Mouse (Mus musculus) macrophage (primary cell): ENCODE results near the gene Atxn1. TPM values are rescaled to one million over a fixed set of nuclear protein-coding genes. Genes with fewer than 3 reads are reported as not detected.
A peak's percentile ranks its signal among the peaks of the same experiment; 100 is the strongest.

ENCODE experiments used
- H3K27ac ChIP-seq: fragments of 350-480 bp; formaldehyde crosslinking; 2 replicates; pipeline ENCODE4 v1.9.0; 2021
- H3K36me3 ChIP-seq: fragments of 350-480 bp; formaldehyde crosslinking; 2 replicates; pipeline ENCODE4 v1.9.0; 2021; ENCODE audit errors: inconsistent target
- H3K4me3 ChIP-seq: fragments of 350-480 bp; formaldehyde crosslinking; 2 replicates; pipeline ENCODE4 v1.9.0; 2021; ENCODE audit errors: inconsistent target
- H3K79me2 ChIP-seq: fragments of 350-480 bp; formaldehyde crosslinking; 2 replicates; pipeline ENCODE4 v1.9.0; 2021; ENCODE audit errors: inconsistent target
- WGBS: methylation state at CpG from one replicate; pipeline ENCODE4 v1.1.7; 2026; ENCODE audit warnings: inconsistent platforms; ENCODE audit not compliant: missing documents; 5-methylcytosine and 5-hydroxymethylcytosine counted together
- polyA plus RNA-seq: library from polyadenylated mRNA; stranded (reverse); fragments of 250-400 nt; gene quantifications from 3 replicates; pipeline ENCODE4 v1.2.4, GENCODE M21; 2018; ENCODE audit warnings: inconsistent platforms

Atxn1 gene
- polyA plus RNA-seq, 1 experiment from 2014 or later, result 10.8 TPM

DNA sequence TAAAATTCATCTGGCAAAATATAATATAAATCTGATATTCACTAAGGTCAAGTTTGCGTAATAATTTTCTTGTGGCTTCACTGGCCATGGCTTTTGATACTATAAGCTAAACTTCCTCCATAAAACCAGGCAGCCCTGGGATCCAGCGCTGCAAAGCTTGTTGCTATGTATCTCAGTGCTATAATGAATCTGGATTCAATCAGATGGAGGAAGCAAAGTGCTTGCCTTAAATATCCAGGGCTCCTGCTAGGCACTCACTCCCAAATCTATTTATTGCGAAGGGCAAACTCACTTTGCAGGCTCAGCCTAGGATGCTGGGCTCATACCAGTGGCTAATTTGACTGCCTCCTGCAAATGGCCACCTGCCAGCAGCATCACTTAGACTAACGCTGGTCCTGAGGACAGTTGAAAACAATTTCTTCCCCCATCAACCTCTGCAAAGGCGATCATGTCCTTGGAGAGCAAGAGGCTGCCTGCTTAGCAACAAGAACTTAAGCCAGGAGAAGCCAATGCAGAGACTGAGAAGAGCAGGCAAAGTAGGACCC lies 122.2 kb downstream of the Atxn1 start:
- 89% methylated on average over 5 of the region's 5 CpGs for WGBS
- H3K79me2 ChIP-seq, result no peaks in the 10 kb centered on the region; the same call in 1 of the 2 replicates
- H3K27ac ChIP-seq, result no peak overlapping the region
- no peak overlapping the region for H3K4me3 ChIP-seq
- no peaks in the 10 kb centered on the region for H3K36me3 ChIP-seq

DNA sequence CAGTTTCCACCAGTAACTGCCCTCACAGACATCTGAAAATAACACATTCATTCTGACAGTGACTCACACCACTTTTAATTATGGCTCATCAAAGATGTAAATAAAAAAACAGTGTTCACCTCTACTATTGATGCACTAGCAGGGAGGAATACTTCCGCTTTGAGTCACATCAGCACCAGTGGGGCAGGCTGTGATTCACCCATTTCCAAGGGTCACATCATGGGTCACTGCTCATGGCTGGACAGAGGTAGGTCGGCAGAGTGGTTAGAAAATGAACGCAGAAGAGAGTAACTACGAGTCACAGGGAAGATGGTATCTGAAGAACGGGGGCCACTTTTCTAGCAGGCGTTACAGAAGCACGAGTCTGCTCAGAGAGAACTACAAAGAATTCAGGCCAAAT lies 124.9 kb downstream of the Atxn1 start:
- H3K4me3 ChIP-seq, result no peak overlapping the region
- WGBS, result 16% methylated on average over 7 of the region's 7 CpGs
- H3K79me2 ChIP-seq, result no peaks in the 10 kb centered on the region
- peaks cover 13% of the 10 kb centered on the region; the same call in 1 of the 2 replicates for H3K36me3 ChIP-seq
- H3K27ac ChIP-seq, result peak overlapping the region; percentile 52

DNA sequence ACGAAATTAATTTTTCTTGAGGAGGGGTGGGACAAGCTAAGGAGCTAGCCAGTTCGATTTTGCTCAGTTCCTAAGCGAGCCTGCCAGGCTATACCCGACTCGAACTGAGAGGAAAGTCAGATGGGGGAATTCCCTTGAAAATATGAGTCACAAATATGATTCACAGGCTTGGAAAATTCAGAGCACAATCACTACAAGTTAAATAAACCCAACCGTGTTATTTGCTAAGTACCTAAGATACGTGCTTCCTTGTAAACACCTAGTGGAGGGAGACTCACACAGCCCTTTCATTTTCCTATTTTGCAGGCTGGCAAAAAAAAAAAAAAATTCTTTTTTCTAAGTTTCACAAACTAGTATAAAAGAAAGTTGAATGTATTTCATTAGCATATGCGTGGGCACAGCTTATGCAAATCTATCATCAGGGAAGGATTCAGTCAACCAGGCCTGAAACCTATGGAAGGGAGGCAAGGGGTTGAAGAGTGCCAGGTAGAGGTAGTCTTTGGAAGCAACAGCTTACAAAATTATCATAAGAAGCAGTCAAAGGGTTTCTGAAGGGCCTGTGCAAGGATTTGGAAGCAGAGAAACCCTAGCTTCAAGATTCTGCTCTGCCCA lies 127.1 kb downstream of the Atxn1 start:
- Histone ChIP-seq H3K27ac (no peak overlapping the region), H3K4me3 (no peak overlapping the region), H3K79me2 (no peaks in the 10 kb centered on the region), H3K36me3 (peaks cover 16% of the 10 kb centered on the region; the same call in 1 of the 2 replicates)
- 81% methylated on average over 8 of the region's 8 CpGs for WGBS

DNA sequence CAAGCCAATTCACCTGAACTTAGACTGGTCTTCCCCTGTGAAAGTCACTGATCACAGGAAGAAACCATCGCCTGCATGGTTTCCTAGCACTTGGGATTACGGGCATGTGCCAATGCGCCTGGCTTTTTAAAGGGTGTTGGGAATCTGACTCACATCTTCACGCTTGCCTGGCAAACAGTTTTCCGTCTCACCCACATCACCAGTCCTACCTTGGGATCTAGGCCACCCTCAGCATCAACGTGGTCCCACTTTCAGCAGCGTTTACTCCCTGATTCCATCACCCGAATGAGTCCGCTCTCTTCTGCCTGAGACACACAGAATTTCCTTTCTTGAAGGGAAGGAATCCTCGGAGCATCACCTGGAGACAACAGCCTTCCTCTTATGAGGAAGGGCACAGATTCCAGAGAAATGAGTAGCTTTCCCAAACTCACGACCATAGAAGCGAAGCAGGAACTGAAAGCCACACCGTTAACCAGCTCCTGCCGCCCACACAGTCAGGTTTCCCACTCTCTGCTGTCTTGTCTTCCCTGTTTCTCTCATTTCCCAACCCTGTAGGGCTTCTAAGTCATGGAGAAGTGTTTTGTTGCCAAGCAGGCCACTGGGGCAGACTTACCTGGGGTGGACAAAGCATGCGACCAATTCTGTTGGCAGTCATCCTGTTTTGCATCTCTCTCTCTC lies 128.3 kb downstream of the Atxn1 start:
- H3K4me3 ChIP-seq, result no peak overlapping the region
- no peaks in the 10 kb centered on the region for H3K79me2 ChIP-seq
- 89% methylated on average over 15 of the region's 15 CpGs for WGBS
- H3K36me3 ChIP-seq, result peaks cover 16% of the 10 kb centered on the region; the same call in 1 of the 2 replicates
- no peak overlapping the region for H3K27ac ChIP-seq

DNA sequence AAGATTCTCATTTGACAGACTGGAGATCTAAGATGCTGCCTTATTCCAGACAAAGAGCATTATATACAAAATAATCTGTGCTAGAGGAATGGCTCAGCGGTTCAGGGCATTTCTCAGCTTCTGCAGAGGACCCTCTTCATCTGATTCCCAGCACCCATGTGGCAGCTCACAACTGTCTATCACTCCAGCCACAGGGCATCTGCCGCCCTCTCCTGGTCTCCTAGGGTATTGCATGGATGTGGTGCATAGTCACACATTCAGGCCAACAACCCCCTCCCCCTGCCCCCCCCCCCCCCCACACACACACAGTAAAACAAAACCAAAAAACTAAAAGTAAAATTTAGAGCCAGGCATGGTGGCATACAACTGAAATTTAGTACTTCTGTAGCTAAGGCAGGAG lies 130.5 kb downstream of the Atxn1 start:
- Histone ChIP-seq H3K27ac (no peak overlapping the region), H3K36me3 (peaks cover 16% of the 10 kb centered on the region; the same call in 1 of the 2 replicates), H3K79me2 (no peaks in the 10 kb centered on the region), H3K4me3 (no peak overlapping the region)
- WGBS, result 100% methylated on average over 2 of the region's 2 CpGs

DNA sequence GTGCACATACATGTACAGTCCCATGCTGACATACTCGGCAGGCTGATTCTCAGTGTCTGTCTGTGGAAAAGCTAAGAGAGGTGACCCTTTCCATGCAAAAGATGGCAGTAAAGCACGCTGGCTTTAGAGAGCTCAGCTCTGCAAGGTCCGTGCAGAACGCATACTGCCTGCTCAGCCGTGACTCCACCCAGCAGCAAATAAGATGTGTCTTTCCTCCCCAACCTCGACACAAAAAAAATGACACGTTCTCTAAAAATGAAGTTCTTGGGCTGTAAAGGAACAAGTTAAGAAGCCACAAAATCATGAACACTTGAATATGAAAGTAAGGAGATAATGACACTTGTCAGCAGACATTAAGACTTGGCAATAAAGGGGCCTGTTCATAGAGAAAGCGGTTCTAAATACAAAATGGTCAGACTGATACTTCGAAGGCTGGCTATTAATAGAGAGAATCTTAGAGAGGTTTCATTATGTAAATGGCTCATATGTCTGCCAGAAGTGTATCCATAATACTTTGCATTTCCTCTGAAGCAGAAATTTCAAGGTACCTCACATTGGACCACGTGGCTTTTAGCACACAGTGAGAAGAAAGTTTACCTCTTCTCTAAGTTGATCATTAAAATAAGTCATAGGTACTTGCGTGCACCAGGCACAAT lies 132.0 kb downstream of the Atxn1 start:
- Histone ChIP-seq H3K4me3 (no peak overlapping the region), H3K27ac (no peak overlapping the region), H3K36me3 (peaks cover 16% of the 10 kb centered on the region; the same call in 1 of the 2 replicates), H3K79me2 (no peaks in the 10 kb centered on the region; the same call in 1 of the 2 replicates)
- WGBS, result 90% methylated on average over 11 of the region's 11 CpGs

DNA sequence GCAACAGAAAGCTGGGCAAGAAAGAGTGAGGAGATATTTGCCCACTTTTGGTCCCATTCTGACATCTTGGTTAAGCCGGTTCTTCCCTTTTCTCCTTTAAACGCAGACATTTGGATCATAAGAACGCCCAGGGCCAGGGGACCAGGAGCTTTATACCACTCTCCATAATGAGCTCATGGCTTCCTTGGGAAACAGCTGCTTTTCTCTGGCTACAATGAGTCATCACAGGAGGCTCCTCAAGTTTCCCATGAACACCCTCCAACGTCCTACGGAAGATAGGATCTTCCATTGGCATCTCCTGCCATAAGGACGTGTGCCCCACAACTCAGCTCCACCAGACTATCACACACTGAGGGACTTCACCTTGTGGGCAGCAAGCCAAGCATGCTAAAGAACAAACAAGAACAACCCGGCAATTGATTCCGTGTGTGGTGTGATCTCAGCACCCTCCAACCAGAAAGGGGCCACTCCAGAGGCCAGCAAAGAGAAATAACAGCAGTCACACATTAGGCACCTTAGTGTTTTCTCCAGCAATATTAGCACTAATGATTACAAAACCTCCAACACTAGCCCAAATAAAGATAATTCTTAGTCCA lies 135.4 kb downstream of the Atxn1 start:
- Histone ChIP-seq H3K27ac (no peak overlapping the region), H3K4me3 (no peak overlapping the region), H3K36me3 (no peaks in the 10 kb centered on the region), H3K79me2 (no peaks in the 10 kb centered on the region; the same call in 1 of the 2 replicates)
- 96% methylated on average over 8 of the region's 8 CpGs for WGBS

DNA sequence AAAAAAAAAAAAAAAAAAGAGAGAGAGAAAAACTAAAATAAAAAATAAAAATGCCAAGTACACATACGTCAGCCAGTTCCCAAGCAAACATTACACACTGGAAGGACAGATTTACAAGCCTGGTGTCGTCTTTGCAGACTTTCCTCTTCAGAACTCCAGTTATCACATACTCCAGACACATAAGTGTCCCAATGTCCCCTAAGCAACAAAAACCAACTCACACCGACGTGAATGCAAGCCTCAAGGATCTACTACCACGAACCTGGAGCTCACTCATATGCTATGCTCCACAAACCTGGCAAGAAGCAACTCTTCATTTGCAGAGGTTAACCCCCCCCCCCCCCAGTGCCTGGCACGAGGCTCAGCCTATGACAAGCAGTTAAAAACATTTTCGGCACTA lies 136.8 kb downstream of the Atxn1 start:
- Histone ChIP-seq H3K27ac (no peak overlapping the region), H3K4me3 (no peak overlapping the region), H3K79me2 (no peaks in the 10 kb centered on the region; the same call in 1 of the 2 replicates), H3K36me3 (no peaks in the 10 kb centered on the region)
- WGBS, result 88% methylated on average over 7 of the region's 7 CpGs

DNA sequence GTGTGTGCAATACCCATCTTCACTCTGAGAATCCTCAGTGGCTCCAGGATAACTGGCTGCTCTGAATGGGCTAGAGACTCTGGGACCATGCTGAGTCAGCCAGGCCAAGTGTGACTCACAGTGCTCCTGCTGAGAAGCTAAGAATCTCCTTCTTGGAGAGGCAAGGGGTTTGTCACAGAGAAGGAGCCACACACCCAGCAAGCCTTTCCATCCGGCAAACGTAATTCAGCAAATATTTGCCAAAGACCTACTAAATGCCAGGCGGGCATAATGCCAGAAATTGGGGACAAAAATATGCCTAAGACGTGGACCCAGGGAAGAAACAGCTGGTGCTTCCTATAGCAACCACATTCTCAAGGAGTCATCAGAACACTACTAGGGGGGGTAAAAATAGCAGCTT lies 137.2 kb downstream of the Atxn1 start:
- WGBS, result 93% methylated on average over 4 of the region's 4 CpGs

DNA sequence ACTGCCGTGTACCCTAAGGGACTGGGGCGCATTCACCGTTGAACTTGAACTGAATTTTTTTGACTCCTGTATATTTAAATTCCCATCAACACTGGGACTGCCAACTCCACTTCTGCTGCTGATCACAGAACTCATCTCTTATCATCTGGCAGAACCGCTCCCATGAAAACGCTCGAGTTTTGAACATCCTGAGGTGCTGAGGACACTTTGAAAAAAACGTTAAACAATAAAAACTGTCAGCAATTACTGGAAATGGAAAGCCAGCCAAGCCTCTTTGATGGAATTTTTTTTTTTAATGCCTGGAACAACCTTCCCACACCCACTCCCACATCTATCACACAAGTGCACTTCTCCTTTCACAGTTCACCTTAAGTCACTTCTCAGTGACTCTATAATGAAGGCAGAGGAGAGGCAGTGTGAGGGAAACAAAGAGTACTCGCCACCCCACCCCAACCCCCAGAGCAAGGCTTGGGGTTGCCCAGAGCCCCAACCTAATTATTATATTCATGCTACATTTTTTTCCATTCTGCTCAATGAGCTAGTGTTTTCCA lies 137.7 kb downstream of the Atxn1 start:
- WGBS, result 93% methylated on average over 8 of the region's 8 CpGs
- no peak overlapping the region for H3K4me3 ChIP-seq
- H3K27ac ChIP-seq, result no peak overlapping the region

More for the DNA sequence above, 137.2 kb downstream of the Atxn1 start:
- Histone ChIP-seq H3K4me3 (no peak overlapping the region), H3K79me2 (no peaks in the 10 kb centered on the region; the same call in 1 of the 2 replicates), H3K27ac (no peak overlapping the region), H3K36me3 (no peaks in the 10 kb centered on the region)

DNA sequence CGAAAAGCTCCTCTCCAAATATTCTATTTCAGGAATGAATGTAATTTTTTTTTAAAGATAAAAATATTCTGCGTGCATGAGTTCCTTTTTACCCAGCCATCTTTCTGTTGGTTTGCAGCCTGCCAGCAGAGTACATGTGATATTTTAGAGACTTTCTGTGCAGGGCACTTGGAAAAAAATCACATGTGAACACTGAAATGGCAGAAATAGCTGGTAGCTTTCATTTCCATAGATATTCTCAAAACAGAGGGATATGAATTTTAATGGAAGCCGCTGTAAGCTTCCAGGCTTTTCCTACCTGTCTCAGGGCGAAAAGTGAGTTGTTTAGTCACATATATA lies 142.3 kb downstream of the Atxn1 start:
- Histone ChIP-seq H3K4me3 (no peak overlapping the region), H3K36me3 (no peaks in the 10 kb centered on the region), H3K79me2 (no peaks in the 10 kb centered on the region), H3K27ac (no peak overlapping the region)
- WGBS, result 100% methylated on average over 4 of the region's 4 CpGs

More for the DNA sequence above, 137.7 kb downstream of the Atxn1 start:
- no peaks in the 10 kb centered on the region for H3K36me3 ChIP-seq
- H3K79me2 ChIP-seq, result no peaks in the 10 kb centered on the region; the same call in 1 of the 2 replicates

DNA sequence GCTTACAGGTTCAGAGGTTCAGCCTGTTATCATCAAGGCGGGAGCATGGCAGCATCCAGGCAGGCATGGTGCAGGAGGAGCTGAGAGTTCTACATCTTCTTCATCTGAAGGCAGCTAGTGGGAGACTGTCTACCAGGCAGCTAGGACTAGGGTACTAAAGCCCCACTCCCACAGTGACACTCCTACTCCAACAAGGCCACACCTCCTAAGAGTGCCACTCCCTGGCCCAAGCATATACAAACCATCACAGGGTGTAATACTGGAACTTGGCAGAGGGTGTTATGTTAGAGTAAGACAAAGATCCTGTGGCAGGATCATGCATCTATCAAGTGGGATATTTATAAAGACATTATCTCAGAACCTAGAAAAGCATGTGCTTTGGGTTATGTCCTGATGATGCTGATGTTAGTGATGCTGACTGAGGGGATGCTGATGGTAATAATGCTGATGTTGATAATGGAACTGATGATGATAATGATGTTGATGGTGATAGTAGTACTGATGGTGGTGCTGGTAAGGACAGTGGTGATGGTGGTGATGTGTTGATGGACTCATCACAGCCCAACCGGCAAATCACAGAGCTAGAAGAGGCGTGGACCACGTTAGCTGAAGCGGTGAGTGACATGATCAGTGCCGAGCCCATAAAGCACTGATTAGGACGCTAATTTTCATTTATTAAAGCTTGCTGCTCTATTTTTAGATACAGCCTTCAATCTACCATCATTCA lies 142.9 kb downstream of the Atxn1 start:
- H3K4me3 ChIP-seq, result no peak overlapping the region

DNA sequence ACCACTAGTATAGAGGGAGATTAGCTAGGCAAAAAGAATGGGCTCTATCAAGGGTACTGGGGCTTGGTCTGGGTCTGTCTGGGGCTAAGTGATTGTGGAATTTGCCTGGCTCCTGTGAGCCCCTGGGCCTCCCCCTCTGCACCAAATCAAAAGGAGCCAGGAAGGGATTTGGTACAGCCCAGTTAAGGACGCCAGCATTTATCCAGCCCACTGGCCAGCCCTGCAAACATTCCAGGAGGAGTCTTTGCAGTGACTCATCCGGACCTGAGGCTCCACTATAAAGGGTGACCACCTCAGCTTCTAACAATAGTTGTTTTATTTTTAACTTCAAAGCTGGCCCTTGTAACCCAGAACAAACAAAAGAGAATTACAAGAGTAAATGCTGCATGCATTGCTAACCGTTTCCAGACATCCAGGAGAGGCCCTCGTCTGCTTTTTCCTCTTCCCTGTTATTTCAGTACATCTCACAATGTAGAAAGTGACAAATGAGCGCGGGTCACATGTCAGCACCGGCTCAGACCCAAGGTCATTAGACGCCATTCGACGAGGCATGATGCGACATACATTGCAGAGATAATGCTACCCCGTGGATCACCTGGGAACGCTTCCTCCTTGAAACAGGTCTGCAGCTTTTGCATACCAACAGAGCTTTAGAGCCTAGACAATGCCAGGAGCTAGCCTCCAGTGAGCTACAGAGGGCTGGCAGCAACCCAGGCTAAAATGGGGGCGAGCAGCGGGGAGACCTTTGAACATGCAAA lies 144.2 kb downstream of the Atxn1 start:
- Histone ChIP-seq H3K79me2 (no peaks in the 10 kb centered on the region), H3K4me3 (no peak overlapping the region), H3K27ac (no peak overlapping the region), H3K36me3 (no peaks in the 10 kb centered on the region)
- whole genome bisulfite sequencing, result 93% methylated on average over 15 of the region's 15 CpGs

More for the DNA sequence above, 142.9 kb downstream of the Atxn1 start:
- no peaks in the 10 kb centered on the region for H3K36me3 ChIP-seq
- no peaks in the 10 kb centered on the region for H3K79me2 ChIP-seq
- 96% methylated on average over 7 of the region's 7 CpGs for WGBS
- no peak overlapping the region for H3K27ac ChIP-seq
